Mouse (Mus musculus): ENCODE measurements around the gene Fblim1.

Gene Fblim1

GRCm38 (mm10) chr4:141624983-141625773 is 19.3 kb upstream of the Fblim1 start:
- peak; percentile 47 for DNase-seq (ENCODE audit: low spot score)

- no peak for DNase-seq (ENCODE audit: low spot score)
Observed at GRCm38 (mm10) chr4:141624134-141624533, 18.2 kb upstream of the Fblim1 start.

- DNase-seq (ENCODE audit: low spot score) = peak; percentile 26
Observed at GRCm38 (mm10) chr4:141623666-141624065, 17.8 kb upstream of the Fblim1 start, which contains the start of gene Slc25a34. TSS of gene Slc25a34 (minus strand) at chr4:141623821.

- no peak for DNase-seq (ENCODE audit: low spot score)
Observed at GRCm38 (mm10) chr4:141623037-141623436, 17.1 kb upstream of the Fblim1 start.

GRCm38 (mm10) chr4:141622580-141622979 is 16.7 kb upstream of the Fblim1 start:
- no peak for DNase-seq (ENCODE audit: low spot score)

GRCm38 (mm10) chr4:141622091-141622490 is 16.2 kb upstream of the Fblim1 start:
- DNase-seq (ENCODE audit: low spot score) = no peak

- no peak for DNase-seq (ENCODE audit: low spot score)
Observed at GRCm38 (mm10) chr4:141621297-141621696, 15.4 kb upstream of the Fblim1 start.

GRCm38 (mm10) chr4:141619299-141619883 is 13.5 kb upstream of the Fblim1 start:
- no peak for DNase-seq (ENCODE audit: low spot score)

GRCm38 (mm10) chr4:141618565-141619243 is 12.8 kb upstream of the Fblim1 start, which contains the start of gene Tmem82:
TSS of gene Tmem82 (minus strand) at chr4:141618633.
- peak; percentile 68 for DNase-seq (ENCODE audit: low spot score)

GRCm38 (mm10) chr4:141617863-141618564 is 12.1 kb upstream of the Fblim1 start:
- DNase-seq (ENCODE audit: low spot score) = peak; percentile 64

GRCm38 (mm10) chr4:141617299-141617698 is 11.4 kb upstream of the Fblim1 start:
- DNase-seq (ENCODE audit: low spot score) = peak; percentile 82

- no peak for DNase-seq (ENCODE audit: low spot score)
Observed at GRCm38 (mm10) chr4:141616811-141617210, 10.9 kb upstream of the Fblim1 start.

GRCm38 (mm10) chr4:141614946-141615345 is 9.1 kb upstream of the Fblim1 start:
- DNase-seq (ENCODE audit: low spot score) = no peak

GRCm38 (mm10) chr4:141609538-141609937 is 3.6 kb upstream of the Fblim1 start:
- no peak for DNase-seq (ENCODE audit: low spot score)

GRCm38 (mm10) chr4:141605421-141605820 is 475 bp downstream of the Fblim1 start:
- DNase-seq (ENCODE audit: low spot score) = no peak

- no peak for DNase-seq (ENCODE audit: low spot score)
Observed at GRCm38 (mm10) chr4:141604493-141604892, 1.4 kb downstream of the Fblim1 start.

- DNase-seq (ENCODE audit: low spot score) = no peak
Observed at GRCm38 (mm10) chr4:141603921-141604320, 2.0 kb downstream of the Fblim1 start.

- peak; percentile 22 for DNase-seq (ENCODE audit: low spot score)
Observed at GRCm38 (mm10) chr4:141602523-141603223, 3.2 kb downstream of the Fblim1 start.

GRCm38 (mm10) chr4:141601148-141601862 is 4.6 kb downstream of the Fblim1 start:
- DNase-seq (ENCODE audit: low spot score) = no peak

- peak; percentile 13 for DNase-seq (ENCODE audit: low spot score)
Observed at GRCm38 (mm10) chr4:141600364-141600763, 5.5 kb downstream of the Fblim1 start.

Measured in embryo, embryonic 10.5 days (tissue).